Mouse (Mus musculus) myocyte (in vitro differentiated cells): Measurements from ENCODE around the gene Fus.

Source experiments
- CEBPB ChIP-seq: IDR thresholded peaks from 2 replicates; pipeline ENCODE4 v1.6.1; 2011; ENCODE audit warnings: mild to moderate bottlenecking, moderate library complexity; ENCODE audit not compliant: poor library complexity, insufficient read depth, severe bottlenecking
- E2F4 ChIP-seq: IDR thresholded peaks from one replicate; pipeline ENCODE4 v1.6.1; 2011; ENCODE audit warnings: mild to moderate bottlenecking, control low read depth, moderate library complexity; ENCODE audit not compliant: insufficient read depth
- MAX ChIP-seq: IDR thresholded peaks from one replicate; pipeline ENCODE4 v1.6.1; 2011; ENCODE audit warnings: low read depth, mild to moderate bottlenecking, control low read depth
- MYOD1 ChIP-seq, 3 experiments: IDR thresholded peaks; one replicate each; pipeline ENCODE4 v1.6.1; 2011; ENCODE audit warnings: control low read depth in 2 of 3, low read depth in 2 of 3, mild to moderate bottlenecking in 2 of 3, moderate library complexity in 1 of 3; ENCODE audit not compliant: insufficient read length in 2 of 3, control insufficient read depth in 1 of 3
- MYOG ChIP-seq, 3 experiments: IDR thresholded peaks; one replicate each; pipeline ENCODE4 v1.6.1; 2011; ENCODE audit warnings: control low read depth in 2 of 3, low read depth in 2 of 3, mild to moderate bottlenecking in 2 of 3; ENCODE audit not compliant: insufficient read length in 2 of 3, control insufficient read depth in 1 of 3, insufficient read depth in 1 of 3
- POLR2A ChIP-seq: IDR thresholded peaks from one replicate; pipeline ENCODE4 v1.6.1; 2011; ENCODE audit warnings: low read depth, mild to moderate bottlenecking, control low read depth, moderate library complexity; ENCODE audit not compliant: insufficient read length
- POLR2AphosphoS2 ChIP-seq: IDR thresholded peaks from one replicate; pipeline ENCODE4 v1.6.1; 2011; ENCODE audit warnings: low read depth, control low read depth; ENCODE audit not compliant: insufficient read length
- REST ChIP-seq: IDR thresholded peaks from one replicate; pipeline ENCODE4 v1.6.1; 2011; ENCODE audit warnings: mild to moderate bottlenecking, control low read depth, moderate library complexity; ENCODE audit not compliant: insufficient read depth, insufficient read length
- SRF ChIP-seq: IDR thresholded peaks from one replicate; pipeline ENCODE4 v1.6.1; 2011; ENCODE audit warnings: low read depth; ENCODE audit not compliant: control insufficient read depth, insufficient read length
- TCF12 ChIP-seq: IDR thresholded peaks from one replicate; pipeline ENCODE4 v1.6.1; 2011; ENCODE audit warnings: mild to moderate bottlenecking, control low read depth; ENCODE audit not compliant: poor library complexity, insufficient read depth, severe bottlenecking
- USF1 ChIP-seq: IDR thresholded peaks from one replicate; pipeline ENCODE4 v1.6.1; 2011; ENCODE audit warnings: low read depth, mild to moderate bottlenecking, control low read depth, moderate library complexity

DNA sequence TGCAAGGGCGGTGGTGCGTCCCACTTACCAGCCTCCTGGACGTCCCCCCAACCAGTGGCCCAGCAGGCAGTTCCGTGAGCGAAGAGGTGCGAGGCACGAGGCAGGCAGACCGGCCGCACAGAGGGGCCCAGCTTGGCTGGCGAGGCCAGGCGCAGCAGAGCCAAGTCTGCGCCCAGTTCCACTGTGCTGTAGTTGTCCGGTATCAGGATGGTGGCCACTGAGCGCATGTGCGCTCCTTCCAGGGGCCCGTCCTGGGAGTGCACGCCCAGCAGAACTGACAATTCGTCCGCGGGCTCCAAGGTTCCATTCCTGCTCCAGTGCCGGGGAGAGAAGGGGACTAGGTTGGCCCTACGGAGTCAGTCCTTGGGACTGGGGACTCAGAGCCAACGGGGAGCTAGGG lies 22.6 kb upstream of the Fus start:
- no peak for TF ChIP-seq POLR2A
- no peak for TF ChIP-seq MYOG (IDR thresholded peaks at IDR 0.05; ENCODE audit: control insufficient read depth in 1 of 3, insufficient read depth in 1 of 3, insufficient read length in 2 of 3, low read depth in 2 of 3)
- TF ChIP-seq POLR2AphosphoS2, result no peak
- TF ChIP-seq CEBPB, result no peak
- TF ChIP-seq REST, result no peak
- no peak for TF ChIP-seq TCF12
- TF ChIP-seq E2F4, result no peak
- TF ChIP-seq USF1, result no peak
- no peak for TF ChIP-seq MAX
- no peak for TF ChIP-seq SRF
- TF ChIP-seq MYOD1 (IDR thresholded peaks at IDR 0.05; ENCODE audit: control insufficient read depth in 1 of 3, insufficient read length in 2 of 3, low read depth in 2 of 3), result no peak
